ENCODE assay signal across 8 mouse cellular contexts in genomic region chr4:41097871-41098576, GRCm38 (mm10). TPM values are rescaled to one million over a fixed set of nuclear protein-coding genes. Genes with fewer than 3 reads are reported as not detected.
DNase-seq lines count a peak whose midpoint lies in the region; ATAC-seq and TF ChIP-seq lines count a peak whose summit lies in the region.

TSS of gene Aqp3 (minus strand) at chr4:41098183.

- H3K4me2 ChIP-seq in forebrain, embryonic 14.5 days (ENCODE audit: low read length) = peak within 1 kb of the TSS; percentile 87
- peak within 1 kb of the TSS; percentile 99 for H3K4me2 ChIP-seq in neural tube, embryonic 15.5 days

- ATAC-seq in forebrain, embryonic 14.5 days = peak; percentile 74
- ATAC-seq in neural tube, embryonic 15.5 days (ENCODE audit: low FRiP score) = peak; percentile 66

- TF ChIP-seq CTCF in lung, adult 2 months (IDR thresholded peaks at IDR 0.05; ENCODE audit: insufficient read depth, low read length) = no peak

- H3K9ac ChIP-seq in forebrain, embryonic 14.5 days (ENCODE audit: low read length) = peak within 1 kb of the TSS; percentile 67
- H3K9ac ChIP-seq in neural tube, embryonic 15.5 days (replicated peaks) = peak within 1 kb of the TSS; percentile 53

- no peak within 1 kb of the TSS for H3K27ac ChIP-seq in forebrain, embryonic 14.5 days (ENCODE audit: low read depth, low read length)
- H3K27ac ChIP-seq in neural tube, embryonic 15.5 days (replicated peaks) = no peak within 1 kb of the TSS

- DNase-seq in CD4-positive helper T cell, adult 2 months (ENCODE audit: low read depth, low spot score) = peak; percentile 47
- DNase-seq in R1 (ENCODE audit: low read depth, low spot score) = peak; percentile 58
- peak; percentile 58 for DNase-seq in forebrain, embryonic 14.5 days (ENCODE audit: low spot score)
- DNase-seq in kidney, adult 11 months = peak; percentile 53
- DNase-seq in lung, adult 2 months = peak; percentile 35
- peak; percentile 50 to 63 for DNase-seq in urinary bladder, postnatal 4 days (ENCODE audit: low spot score in 2 of 2)
- no peak for DNase-seq in layer of hippocampus, adult 11-12 months (ENCODE audit: low spot score)

- H3K36me3 ChIP-seq in forebrain, embryonic 14.5 days (ENCODE audit: control insufficient read depth, insufficient read depth, low read length) = no peaks in the 10 kb centered on the region
- H3K36me3 ChIP-seq in neural tube, embryonic 15.5 days = no peaks in the 10 kb centered on the region

- peaks cover 8% of the 10 kb centered on the region; the same call in 1 of the 2 replicates for H3K4me1 ChIP-seq in forebrain, embryonic 14.5 days (ENCODE audit: control insufficient read depth, insufficient read depth, low read length)
- peaks cover 3% of the 10 kb centered on the region; the same call in 1 of the 2 replicates for H3K4me1 ChIP-seq in lung, adult 2 months (ENCODE audit: control insufficient read depth, insufficient read depth, low read length)
- peaks cover 14% of the 10 kb centered on the region for H3K4me1 ChIP-seq in neural tube, embryonic 15.5 days

- H3K4me3 ChIP-seq in forebrain, embryonic 14.5 days (ENCODE audit: low read depth, low read length) = peak within 1 kb of the TSS; percentile 36
- peak within 1 kb of the TSS; percentile 6 for H3K4me3 ChIP-seq in lung, adult 2 months (replicated peaks; ENCODE audit: extremely low read depth, low read depth, low read length)
- peak within 1 kb of the TSS; percentile 49 for H3K4me3 ChIP-seq in neural tube, embryonic 15.5 days (replicated peaks)

- H3K27me3 ChIP-seq in forebrain, embryonic 14.5 days (replicated peaks; ENCODE audit: control insufficient read depth, insufficient read depth, low read length) = peaks cover 9% of the 10 kb centered on the region; the same call in 1 of the 2 replicates
- H3K27me3 ChIP-seq in neural tube, embryonic 15.5 days (replicated peaks) = peaks cover 39% of the 10 kb centered on the region

- WGBS in forebrain, embryonic 14.5 days = 1% methylated on average over 42 of the region's 42 CpGs
- WGBS in lung, adult 2 months = 2% methylated on average over 42 of the region's 42 CpGs
- WGBS in neural tube, embryonic 15.5 days = under 1% methylated on average over 42 of the region's 42 CpGs

- no peak for TF ChIP-seq POLR2A in lung, adult 2 months (IDR thresholded peaks at IDR 0.05; ENCODE audit: borderline replicate concordance, extremely low read depth, low read depth, low read length)

- H3K9me3 ChIP-seq in forebrain, embryonic 14.5 days (replicated peaks; ENCODE audit: control insufficient read depth, low read length) = no peaks in the 10 kb centered on the region
- H3K9me3 ChIP-seq in neural tube, embryonic 15.5 days (replicated peaks) = no peaks in the 10 kb centered on the region

RNA-seq across cellular contexts. Expression of gene Aqp3, which starts in this region (rescaled TPM):
- polyA plus RNA-seq in forebrain, embryonic 14.5 days (2014; fragmentation: Nextera tagmentation; extraction: Ambion mirVana) = not detected in 2 replicates
- 6.1 and 49.9 TPM in 2 replicates for polyA plus RNA-seq in lung, adult 2 months (2012; rRNA removed)
- polyA plus RNA-seq in neural tube, embryonic 15.5 days (2015; fragmentation: Nextera tagmentation; extraction: Ambion mirVana) = 0.65 TPM in 1 of 2 replicates, not detected in the other

Comparison
In these comparisons a context has a peak if more than half of its experiments do, and no peak if none do; other contexts are left out.
1. Peak in DNase-seq, ATAC-seq, H3K4me3 ChIP-seq, H3K9ac ChIP-seq and H3K4me2 ChIP-seq in forebrain, embryonic 14.5 days; RNA of the gene not detected or under 1 TPM.
2. Peak in ATAC-seq, H3K4me3 ChIP-seq, H3K9ac ChIP-seq and H3K4me2 ChIP-seq in neural tube, embryonic 15.5 days; RNA of the gene not detected or under 1 TPM.